Mouse (Mus musculus) skeletal muscle tissue, adult 2 months (tissue): ENCODE measurements at regions not wholly inside any gene's neighbourhood (a gene's known extent, or its start where the extent isn't known, plus 50 kb on each side); places are given as distances from the start of the nearest gene placed in this dataset.

Experiments
- DNase-seq: peaks from one replicate; pipeline ENCODE4 v3.0.0-alpha.2; 2012; ENCODE audit warnings: low read depth, low spot score

- no peak for DNase-seq
Measured at GRCm38 (mm10) chr8:49441270-49441669, 597.5 kb upstream of the Tenm3 start.

- no peak for DNase-seq
Measured at GRCm38 (mm10) chr8:49396519-49396918, 552.8 kb upstream of the Tenm3 start.

GRCm38 (mm10) chr8:49395029-49395428 is 551.3 kb upstream of the Tenm3 start:
- no peak for DNase-seq

GRCm38 (mm10) chr8:49389525-49389924 is 545.8 kb upstream of the Tenm3 start:
- no peak for DNase-seq

- no peak for DNase-seq
Measured at GRCm38 (mm10) chr8:49387587-49387986, 543.8 kb upstream of the Tenm3 start.

- no peak for DNase-seq
Measured at GRCm38 (mm10) chr8:49372686-49373085, 528.9 kb upstream of the Tenm3 start.

- DNase-seq: no peak
Measured at GRCm38 (mm10) chr8:49362682-49363081, 518.9 kb upstream of the Tenm3 start.

- no peak for DNase-seq
Measured at GRCm38 (mm10) chr8:49361443-49361842, 517.7 kb upstream of the Tenm3 start.

- no peak for DNase-seq
Measured at GRCm38 (mm10) chr8:49360121-49360520, 516.4 kb upstream of the Tenm3 start.

GRCm38 (mm10) chr8:49359671-49360070 is 515.9 kb upstream of the Tenm3 start:
- no peak for DNase-seq

GRCm38 (mm10) chr8:49348602-49349001 is 504.9 kb upstream of the Tenm3 start:
- no peak for DNase-seq

GRCm38 (mm10) chr8:49338716-49339115 is 495.0 kb upstream of the Tenm3 start:
- no peak for DNase-seq

GRCm38 (mm10) chr8:49326980-49327379 is 483.2 kb upstream of the Tenm3 start:
- DNase-seq: no peak

- DNase-seq: no peak
Measured at GRCm38 (mm10) chr8:49321404-49321803, 477.7 kb upstream of the Tenm3 start.

- DNase-seq: no peak
Measured at GRCm38 (mm10) chr8:49313483-49314278, 469.9 kb upstream of the Tenm3 start.

- DNase-seq: no peak
Measured at GRCm38 (mm10) chr8:49312816-49313215, 469.1 kb upstream of the Tenm3 start.

GRCm38 (mm10) chr8:49282401-49282800 is 438.6 kb upstream of the Tenm3 start:
- no peak for DNase-seq

GRCm38 (mm10) chr8:49281254-49281653 is 437.5 kb upstream of the Tenm3 start:
- no peak for DNase-seq

- no peak for DNase-seq
Measured at GRCm38 (mm10) chr8:49274031-49274430, 430.3 kb upstream of the Tenm3 start.

GRCm38 (mm10) chr8:49273109-49273508 is 429.4 kb upstream of the Tenm3 start:
- no peak for DNase-seq

GRCm38 (mm10) chr8:49263416-49263815 is 419.7 kb upstream of the Tenm3 start:
- no peak for DNase-seq

GRCm38 (mm10) chr8:49262797-49263196 is 419.0 kb upstream of the Tenm3 start:
- no peak for DNase-seq

- no peak for DNase-seq
Measured at GRCm38 (mm10) chr8:49255954-49256353, 412.2 kb upstream of the Tenm3 start.
